Mouse (Mus musculus) CH12.LX (cell line): ENCODE measurements around the gene Disp3.

ENCODE experiments used
- CTCF ChIP-seq, 2 experiments: IDR thresholded peaks in 1 of 2; conservative IDR thresholded peaks in 1 of 2; 2 replicates each; pipeline ENCODE4 v1.5.1; 2011 to 2012; ENCODE audit warnings: low read depth in 2 of 2, low read length in 2 of 2, improper control_type of control experiment in 1 of 2, inconsistent platforms in 1 of 2, mild to moderate bottlenecking in 1 of 2, moderate library complexity in 1 of 2
- GABPA ChIP-seq: IDR thresholded peaks from 2 replicates; pipeline ENCODE4 v1.6.1; 2012; ENCODE audit warnings: low read depth, low read length, improper control_type of control experiment, inconsistent platforms; ENCODE audit not compliant: insufficient replicate concordance
- HCFC1 ChIP-seq: IDR thresholded peaks from 2 replicates; pipeline ENCODE4 v1.6.1; 2012; ENCODE audit warnings: low read depth, mild to moderate bottlenecking, inconsistent platforms, low read length, improper control_type of control experiment
- JUND ChIP-seq: conservative IDR thresholded peaks from 2 replicates; pipeline ENCODE4 v1.6.1; 2011; ENCODE audit warnings: low read depth, low read length, improper control_type of control experiment
- KAT2A ChIP-seq: IDR thresholded peaks from 2 replicates; pipeline ENCODE4 v1.6.1; 2012; ENCODE audit warnings: low read length, improper control_type of control experiment, inconsistent platforms; ENCODE audit not compliant: insufficient replicate concordance
- POLR2A ChIP-seq: IDR thresholded peaks from 2 replicates; pipeline ENCODE4 v1.6.1; 2011; ENCODE audit warnings: low read depth, mild to moderate bottlenecking, improper control_type of control experiment, low read length
- POLR2AphosphoS2 ChIP-seq: IDR thresholded peaks from 2 replicates; pipeline ENCODE4 v1.6.1; 2011; ENCODE audit warnings: low read depth, low read length, improper control_type of control experiment
- RCOR1 ChIP-seq: conservative IDR thresholded peaks from 2 replicates; pipeline ENCODE4 v1.6.1; 2012; ENCODE audit warnings: low read depth, mild to moderate bottlenecking, inconsistent platforms, low read length, improper control_type of control experiment
- SMC3 ChIP-seq: IDR thresholded peaks from 2 replicates; pipeline ENCODE4 v1.6.1; 2011; ENCODE audit warnings: low read depth, low read length, improper control_type of control experiment
- UBTF ChIP-seq: IDR thresholded peaks from 2 replicates; pipeline ENCODE4 v1.6.1; 2012; ENCODE audit warnings: low read depth, mild to moderate bottlenecking, inconsistent platforms, low read length, improper control_type of control experiment, moderate library complexity
- USF1 ChIP-seq: IDR thresholded peaks from 2 replicates; pipeline ENCODE4 v1.6.1; 2014; ENCODE audit warnings: low read depth, mild to moderate bottlenecking, inconsistent platforms, low read length, improper control_type of control experiment
- ZMIZ1 ChIP-seq: IDR thresholded peaks from 2 replicates; pipeline ENCODE4 v1.6.1; 2012; ENCODE audit warnings: low read depth, mild to moderate bottlenecking, inconsistent platforms, low read length, improper control_type of control experiment
- ZNF384 ChIP-seq: IDR thresholded peaks from 2 replicates; pipeline ENCODE4 v1.6.1; 2012; ENCODE audit warnings: low read depth, low read length, improper control_type of control experiment, inconsistent platforms

- TF ChIP-seq POLR2A (no peak), KAT2A (no peak), GABPA (no peak), SMC3 (no peak), CTCF (conservative IDR thresholded peaks at IDR 0.05 in 1 of 2, IDR thresholded peaks at IDR 0.05 in 1 of 2; ENCODE audit: low read depth in 2 of 2, low read length in 2 of 2) (no peak), ZNF384 (no peak), POLR2AphosphoS2 (no peak), ZMIZ1 (no peak), RCOR1 (no peak), HCFC1 (no peak), UBTF (no peak), USF1 (no peak), JUND (no peak)
Measured at GRCm38 (mm10) chr4:148306406-148307083, 18.8 kb upstream of the Disp3 start.
